Mouse (Mus musculus): ENCODE measurements around the gene Slc15a3. TPM values are rescaled to one million over a fixed set of nuclear protein-coding genes. Genes with fewer than 3 reads are reported as not detected.

The Slc15a3 gene
- polyA plus RNA-seq, 1 experiment from 2014 or later = 0.46 TPM

GRCm38 (mm10) chr19:10869241-10869885 lies 29.8 kb downstream of the Slc15a3 start:
- ATAC-seq (ENCODE audit: insufficient read depth) = peak; percentile 95

GRCm38 (mm10) chr19:10869886-10870527 lies 30.5 kb downstream of the Slc15a3 start, which contains the start of gene Tmem132a:
TSS of gene Tmem132a (minus strand) at chr19:10869940.
- TF ChIP-seq CTCF (IDR thresholded peaks at IDR 0.05; ENCODE audit: low read depth) = no peak
- Histone ChIP-seq H3K27me3 (ENCODE audit: insufficient read depth, low read length) (no peaks in the 10 kb centered on the region), H3K27ac (ENCODE audit: low read depth) (peak within 1 kb of the TSS; percentile 80), H3K9ac (peak within 1 kb of the TSS; percentile 89), H3K9me3 (ENCODE audit: low read depth, low read length) (no peaks in the 10 kb centered on the region), H3K36me3 (ENCODE audit: insufficient read depth) (peaks cover 56% of the 10 kb centered on the region), H3K4me2 (peak within 1 kb of the TSS; percentile 83), H3K4me1 (ENCODE audit: insufficient read depth) (0 out of 2 replicates have a peak, but pooled peaks cover 7% of the 10 kb centered on the region), H3K4me3 (ENCODE audit: low read depth, low read length) (peak within 1 kb of the TSS; percentile 85)
- 3% methylated on average over 8 of the region's 8 CpGs for WGBS
- peak; percentile 74 for DNase-seq
- peak; percentile 56 for ATAC-seq (ENCODE audit: insufficient read depth)

More at GRCm38 (mm10) chr19:10869241-10869885, 29.8 kb downstream of the Slc15a3 start:
- under 1% methylated on average over 43 of the region's 43 CpGs for WGBS
- TF ChIP-seq CTCF (IDR thresholded peaks at IDR 0.05; ENCODE audit: low read depth) = no peak
- H3K36me3 ChIP-seq (ENCODE audit: insufficient read depth) = peaks cover 61% of the 10 kb centered on the region
- peak overlapping the region; percentile 80 for H3K27ac ChIP-seq (ENCODE audit: low read depth)
- peak overlapping the region; percentile 85 for H3K4me3 ChIP-seq (ENCODE audit: low read depth, low read length)
- 0 out of 2 replicates have a peak, but pooled peaks cover 7% of the 10 kb centered on the region for H3K4me1 ChIP-seq (ENCODE audit: insufficient read depth)
- no peaks in the 10 kb centered on the region for H3K27me3 ChIP-seq (ENCODE audit: insufficient read depth, low read length)
- H3K9ac ChIP-seq = peak overlapping the region; percentile 89
- peak overlapping the region; percentile 83 for H3K4me2 ChIP-seq
- peak; percentile 91 for DNase-seq
- H3K9me3 ChIP-seq (ENCODE audit: low read depth, low read length) = no peaks in the 10 kb centered on the region

GRCm38 (mm10) chr19:10870676-10871075 lies 31.1 kb downstream of the Slc15a3 start:
- Histone ChIP-seq H3K27me3 (ENCODE audit: insufficient read depth, low read length) (no peaks in the 10 kb centered on the region), H3K4me3 (ENCODE audit: low read depth, low read length) (no peak overlapping the region), H3K4me1 (ENCODE audit: insufficient read depth) (0 out of 2 replicates have a peak, but pooled peaks cover 7% of the 10 kb centered on the region), H3K36me3 (ENCODE audit: insufficient read depth) (peaks cover 49% of the 10 kb centered on the region), H3K9me3 (ENCODE audit: low read depth, low read length) (no peaks in the 10 kb centered on the region), H3K9ac (no peak overlapping the region), H3K4me2 (no peak overlapping the region), H3K27ac (ENCODE audit: low read depth) (peak overlapping the region; percentile 80; the same call in 1 of the 2 replicates)
- ATAC-seq (ENCODE audit: insufficient read depth) (no peak), DNase-seq (no peak)
- no peak for TF ChIP-seq CTCF (IDR thresholded peaks at IDR 0.05; ENCODE audit: low read depth)
- 84% methylated on average over 3 of the region's 3 CpGs for WGBS

- no peak for TF ChIP-seq CTCF (IDR thresholded peaks at IDR 0.05; ENCODE audit: low read depth)
- peaks cover 43% of the 10 kb centered on the region for H3K36me3 ChIP-seq (ENCODE audit: insufficient read depth)
- H3K4me1 ChIP-seq (ENCODE audit: insufficient read depth) = 0 out of 2 replicates have a peak, but pooled peaks cover 7% of the 10 kb centered on the region
- H3K4me2 ChIP-seq = no peak overlapping the region
- no peak overlapping the region for H3K27ac ChIP-seq (ENCODE audit: low read depth)
- no peaks in the 10 kb centered on the region for H3K27me3 ChIP-seq (ENCODE audit: insufficient read depth, low read length)
- no peak overlapping the region for H3K9ac ChIP-seq
- WGBS = 71% methylated on average over 14 of the region's 14 CpGs
- ATAC-seq (ENCODE audit: insufficient read depth) = no peak
- H3K9me3 ChIP-seq (ENCODE audit: low read depth, low read length) = no peaks in the 10 kb centered on the region
- no peak overlapping the region for H3K4me3 ChIP-seq (ENCODE audit: low read depth, low read length)
- DNase-seq = no peak
These were observed 31.9 kb downstream of the Slc15a3 start for GRCm38 (mm10) chr19:10871328-10871961.

- no peak for TF ChIP-seq CTCF (IDR thresholded peaks at IDR 0.05; ENCODE audit: low read depth)
- Histone ChIP-seq H3K27ac (ENCODE audit: low read depth) (no peak overlapping the region), H3K9ac (no peak overlapping the region), H3K9me3 (ENCODE audit: low read depth, low read length) (no peaks in the 10 kb centered on the region), H3K4me2 (no peak overlapping the region), H3K4me3 (ENCODE audit: low read depth, low read length) (no peak overlapping the region), H3K4me1 (ENCODE audit: insufficient read depth) (no peaks in the 10 kb centered on the region), H3K27me3 (ENCODE audit: insufficient read depth, low read length) (no peaks in the 10 kb centered on the region), H3K36me3 (ENCODE audit: insufficient read depth) (peaks cover 29% of the 10 kb centered on the region)
- WGBS = 88% methylated on average over 7 of the region's 7 CpGs
- DNase-seq (no peak), ATAC-seq (ENCODE audit: insufficient read depth) (no peak)
These were observed 38.8 kb downstream of the Slc15a3 start for GRCm38 (mm10) chr19:10878201-10878837.

- H3K9ac ChIP-seq = peak overlapping the region; percentile 64
These were observed 40.8 kb downstream of the Slc15a3 start for GRCm38 (mm10) chr19:10880085-10880974.

More at GRCm38 (mm10) chr19:10880085-10880974, 40.8 kb downstream of the Slc15a3 start:
- Histone ChIP-seq H3K9me3 (ENCODE audit: low read depth, low read length) (peaks cover 8% of the 10 kb centered on the region; the same call in 1 of the 2 replicates), H3K27ac (ENCODE audit: low read depth) (peak overlapping the region; percentile 12), H3K27me3 (ENCODE audit: insufficient read depth, low read length) (no peaks in the 10 kb centered on the region), H3K36me3 (ENCODE audit: insufficient read depth) (peaks cover 18% of the 10 kb centered on the region), H3K4me1 (ENCODE audit: insufficient read depth) (no peaks in the 10 kb centered on the region), H3K4me3 (ENCODE audit: low read depth, low read length) (peak overlapping the region; percentile 65), H3K4me2 (peak overlapping the region; percentile 92)
- 34% methylated on average over 7 of the region's 7 CpGs for WGBS
- DNase-seq = peak; percentile 54
- TF ChIP-seq CTCF (IDR thresholded peaks at IDR 0.05; ENCODE audit: low read depth) = peak; percentile 46
- peak; percentile 18; the same call in 1 of the 2 replicates for ATAC-seq (ENCODE audit: insufficient read depth)
